ENCODE assay signal across 8 mouse cellular contexts in genomic region chr13:41000926-41001639, GRCm38 (mm10). TPM values are rescaled to one million over a fixed set of nuclear protein-coding genes. Genes with fewer than 3 reads are reported as not detected.
DNase-seq lines count a peak whose midpoint lies in the region; ATAC-seq lines count a peak whose summit lies in the region.

Pak1ip1 (plus strand) TSS chr13:41001023.

- WGBS in hindbrain, embryonic 15.5 days = under 1% methylated on average over 58 of the region's 58 CpGs

- peak within 1 kb of the TSS; percentile 99 for H3K27ac ChIP-seq in hindbrain, embryonic 15.5 days (replicated peaks)

- no peaks in the 10 kb centered on the region for H3K27me3 ChIP-seq in hindbrain, embryonic 15.5 days

- DNase-seq in R1 (ENCODE audit: low read depth, low spot score) = peak; percentile 97
- peak; percentile 95 to 97 for DNase-seq in cerebellum, postnatal 25 days
- peak; percentile 95 to 96 for DNase-seq in frontal cortex, postnatal 36 days (ENCODE audit: low spot score in 2 of 2)
- DNase-seq in left cerebral cortex, adult 11 months (ENCODE audit: low spot score) = peak; percentile 84
- DNase-seq in lung, postnatal 4 days = peak; percentile 94 to 95
- peak; percentile 89 for DNase-seq in retina, postnatal 7 days (ENCODE audit: low read depth, low spot score)
- DNase-seq in urinary bladder, adult 2 months (ENCODE audit: low spot score) = peak; percentile 97

- peak within 1 kb of the TSS; percentile 93 for H3K9ac ChIP-seq in hindbrain, embryonic 15.5 days

- peak within 1 kb of the TSS; percentile 92 for H3K4me2 ChIP-seq in hindbrain, embryonic 15.5 days

- H3K9me3 ChIP-seq in hindbrain, embryonic 15.5 days = no peaks in the 10 kb centered on the region

- H3K4me1 ChIP-seq in hindbrain, embryonic 15.5 days (replicated peaks) = peaks cover 16% of the 10 kb centered on the region

- H3K4me3 ChIP-seq in hindbrain, embryonic 15.5 days = peak within 1 kb of the TSS; percentile 98

- peak; percentile 97 for ATAC-seq in hindbrain, embryonic 15.5 days (ENCODE audit: low FRiP score, low read depth)

- peaks cover 16% of the 10 kb centered on the region for H3K36me3 ChIP-seq in hindbrain, embryonic 15.5 days

RNA-seq across cellular contexts. Expression of gene Pak1ip1, which starts in this region (rescaled TPM):
- polyA plus RNA-seq in hindbrain, embryonic 15.5 days (2015; fragmentation: Nextera tagmentation; extraction: Ambion mirVana) = 50.8 and 56.9 TPM in 2 replicates
- polyA plus RNA-seq in urinary bladder, adult 2 months (2012; rRNA removed) = 54.2 and 68.3 TPM in 2 replicates

Comparison
In these comparisons a context has a peak if more than half of its experiments do, and no peak if none do; other contexts are left out.
1. Peak in every context shown above with its lines: DNase-seq, ATAC-seq, H3K4me3 ChIP-seq and H3K27ac ChIP-seq.